Mouse (Mus musculus) megakaryocyte progenitor cell, adult 5-6 weeks (primary cell): ENCODE data around the gene Ppp1r3g. TPM values are rescaled to one million over a fixed set of nuclear protein-coding genes. Genes with fewer than 3 reads are reported as not detected.

Experiments used
- ATAC-seq: replicated peaks from 2 replicates; pipeline ENCODE4 v1.8.0; 2016; ENCODE audit warnings: mild to moderate bottlenecking, moderate TSS enrichment, inconsistent platforms; ENCODE audit not compliant: poor library complexity
- total RNA-seq, 2 experiments: library from RNA; stranded (forward) in 1 of 2; stranded (reverse) in 1 of 2; fragments of 157-497, 149-512 nt in 1 of 2; fragments of 200-1000 nt in 1 of 2; gene quantifications; 2 replicates each; pipeline versions ENCODE4 v1.2.3 to v1.2.4; 2015 to 2017

Ppp1r3g gene
- total RNA-seq, 2 experiments from 2014 or later = not detected

GRCm38 (mm10) chr13:35994067-35994466 is 35.4 kb downstream of the Ppp1r3g start:
- no peak for ATAC-seq

- no peak for ATAC-seq
Observed at GRCm38 (mm10) chr13:35995231-35995630, 36.6 kb downstream of the Ppp1r3g start.

GRCm38 (mm10) chr13:35995696-35996426 is 37.2 kb downstream of the Ppp1r3g start:
- no peak for ATAC-seq

- no peak for ATAC-seq
Observed at GRCm38 (mm10) chr13:35997606-35998005, 39.0 kb downstream of the Ppp1r3g start.

- no peak for ATAC-seq
Observed at GRCm38 (mm10) chr13:36000798-36001197, 42.2 kb downstream of the Ppp1r3g start.

GRCm38 (mm10) chr13:36009981-36010380 is 51.3 kb downstream of the Ppp1r3g start:
- no peak for ATAC-seq

- ATAC-seq = no peak
Observed at GRCm38 (mm10) chr13:36015636-36016035, 57.0 kb downstream of the Ppp1r3g start.

- no peak for ATAC-seq
Observed at GRCm38 (mm10) chr13:36018017-36018416, 59.4 kb downstream of the Ppp1r3g start.

- ATAC-seq = peak; percentile 74
Observed at GRCm38 (mm10) chr13:36019309-36020274, 61.0 kb downstream of the Ppp1r3g start.

Other genes starting within 250 kb of the Ppp1r3g start
- gene Rpp40, start 52.5 kb upstream of the Ppp1r3g start, total RNA-seq (2015) = 37.2 and 51.3 TPM in 2 replicates
- 16.8 and 18.3 TPM in 2 replicates for gene Rpp40, start 52.5 kb upstream of the Ppp1r3g start, total RNA-seq (2017)
- 23.9 and 24.0 TPM in 2 replicates for gene Fars2, start 158.6 kb downstream of the Ppp1r3g start, total RNA-seq (2015)
- 42.6 and 48.5 TPM in 2 replicates for gene Fars2, start 158.6 kb downstream of the Ppp1r3g start, total RNA-seq (2017)
- gene Lyrm4, start 158.7 kb downstream of the Ppp1r3g start, total RNA-seq (2015) = 12.3 and 14.0 TPM in 2 replicates
- 13.5 and 15.5 TPM in 2 replicates for gene Lyrm4, start 158.7 kb downstream of the Ppp1r3g start, total RNA-seq (2017)